Mouse (Mus musculus): ENCODE data around the gene Arhgap32. TPM values are rescaled to one million over a fixed set of nuclear protein-coding genes. Genes with fewer than 3 reads are reported as not detected.

Arhgap32 gene
- polyA plus RNA-seq, 1 experiment from 2014 or later, result 7.4 TPM

DNA sequence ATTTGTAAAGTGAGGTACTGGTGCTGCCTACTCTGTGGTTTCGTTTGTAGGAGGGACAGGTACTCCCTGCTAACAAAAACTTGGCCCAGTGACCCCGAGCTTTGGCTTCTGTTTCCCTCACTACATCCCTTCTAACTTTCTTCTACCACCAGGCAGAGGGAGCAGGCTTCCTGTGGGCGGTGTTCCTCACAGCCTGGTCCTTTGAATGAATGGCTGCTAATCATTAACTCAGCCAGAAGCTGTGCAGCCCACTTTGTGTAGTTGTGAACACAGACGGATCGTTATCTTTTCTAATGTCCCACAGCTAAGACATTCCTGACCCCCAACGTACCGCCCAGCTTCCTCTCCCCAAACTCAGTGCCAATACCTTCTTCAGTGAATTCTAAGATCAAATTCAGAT, 175.7 kb downstream of the Arhgap32 start:
- H3K9ac ChIP-seq (replicated peaks; ENCODE audit: low read length), result no peak overlapping the region
- DNase-seq (ENCODE audit: low spot score) (no peak), ATAC-seq (replicated peaks; ENCODE audit: insufficient number of reproducible peaks, low FRiP score, low TSS enrichment, low read depth) (no peak)
- no peak overlapping the region for H3K27ac ChIP-seq (replicated peaks; ENCODE audit: low read depth, low read length)
- no peaks in the 10 kb centered on the region for H3K4me1 ChIP-seq (ENCODE audit: control insufficient read depth, insufficient read depth, low read length)
- no peaks in the 10 kb centered on the region for H3K36me3 ChIP-seq (replicated peaks; ENCODE audit: control insufficient read depth, insufficient read depth, low read depth, low read length)
- 53% methylated on average over 7 of the region's 7 CpGs for WGBS
- no peaks in the 10 kb centered on the region for H3K9me3 ChIP-seq (replicated peaks; ENCODE audit: control insufficient read depth, low read length)
- H3K4me3 ChIP-seq (ENCODE audit: low read depth, low read length), result no peak overlapping the region
- H3K27me3 ChIP-seq (ENCODE audit: control insufficient read depth, insufficient read depth, low read length), result no peaks in the 10 kb centered on the region
- H3K4me2 ChIP-seq (ENCODE audit: low read depth, low read length), result no peak overlapping the region

DNA sequence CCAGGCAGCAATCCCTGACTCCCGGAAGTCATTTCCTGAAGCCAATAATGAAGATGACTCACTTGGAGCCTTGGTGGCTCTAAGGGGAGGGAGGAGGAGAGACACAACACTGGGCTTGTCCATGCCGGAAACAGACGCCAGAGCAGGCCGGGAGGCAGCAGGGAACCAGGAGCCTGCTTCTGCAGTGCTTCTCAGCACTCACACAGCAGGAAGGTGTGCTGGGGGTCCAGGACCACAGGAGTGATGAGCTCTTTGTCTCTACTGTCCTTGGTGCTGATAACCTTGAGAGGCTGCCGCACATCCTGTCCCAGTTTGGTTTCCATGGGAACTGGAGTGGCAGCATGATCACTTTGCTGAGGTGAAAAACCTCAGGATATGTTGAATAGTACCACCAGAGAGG, 176.8 kb downstream of the Arhgap32 start:
- no peak overlapping the region for H3K4me2 ChIP-seq (ENCODE audit: low read depth, low read length)
- no peak overlapping the region for H3K4me3 ChIP-seq (ENCODE audit: low read depth, low read length)
- no peaks in the 10 kb centered on the region for H3K27me3 ChIP-seq (ENCODE audit: control insufficient read depth, insufficient read depth, low read length)
- no peak overlapping the region for H3K27ac ChIP-seq (replicated peaks; ENCODE audit: low read depth, low read length)
- H3K9ac ChIP-seq (replicated peaks; ENCODE audit: low read length), result no peak overlapping the region
- H3K36me3 ChIP-seq (replicated peaks; ENCODE audit: control insufficient read depth, insufficient read depth, low read depth, low read length), result no peaks in the 10 kb centered on the region
- 30% methylated on average over 5 of the region's 5 CpGs for WGBS
- no peak for ATAC-seq (replicated peaks; ENCODE audit: insufficient number of reproducible peaks, low FRiP score, low TSS enrichment, low read depth)
- DNase-seq (ENCODE audit: low spot score), result peak; percentile 7
- H3K4me1 ChIP-seq (ENCODE audit: control insufficient read depth, insufficient read depth, low read length), result no peaks in the 10 kb centered on the region
- no peaks in the 10 kb centered on the region for H3K9me3 ChIP-seq (replicated peaks; ENCODE audit: control insufficient read depth, low read length)

DNA sequence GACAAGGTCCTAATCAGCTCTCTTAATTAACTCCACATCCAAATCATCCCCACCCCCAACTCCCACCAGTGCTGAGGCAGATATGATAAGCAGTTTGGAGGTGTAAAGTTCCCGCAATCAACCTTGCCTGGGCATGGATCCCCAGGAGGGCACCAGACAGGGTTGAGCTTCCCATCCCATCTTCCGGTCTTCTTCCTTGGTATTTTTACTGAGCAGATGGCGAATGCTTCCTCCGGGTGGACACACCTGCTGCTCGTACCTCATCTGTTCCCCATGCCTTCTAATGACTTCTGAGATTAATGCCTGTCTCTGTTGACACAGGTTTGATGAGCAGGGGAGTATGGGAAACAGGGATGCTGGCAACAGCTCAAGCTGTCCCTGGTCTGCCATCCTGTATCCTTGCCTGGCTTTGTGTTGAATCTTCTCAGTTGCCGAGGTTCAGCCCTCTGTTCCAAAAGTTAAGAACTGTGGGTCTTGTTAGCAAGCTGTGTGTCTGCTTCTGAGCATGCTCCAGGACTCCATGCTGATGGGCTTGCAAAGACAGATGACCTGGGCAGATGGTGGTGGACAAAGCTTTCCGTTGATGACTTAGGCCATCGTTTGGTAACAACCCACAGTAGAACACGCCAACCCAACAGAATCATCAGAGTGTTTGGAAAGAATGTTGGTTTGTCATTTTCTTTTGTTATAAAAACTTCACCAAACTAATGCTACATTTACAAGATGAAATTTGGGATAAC, 179.3 kb downstream of the Arhgap32 start:
- H3K4me3 ChIP-seq (ENCODE audit: low read depth, low read length), result no peak overlapping the region
- DNase-seq (ENCODE audit: low spot score), result no peak
- WGBS, result 85% methylated on average over 9 of the region's 9 CpGs
- no peaks in the 10 kb centered on the region for H3K36me3 ChIP-seq (replicated peaks; ENCODE audit: control insufficient read depth, insufficient read depth, low read depth, low read length)
- ATAC-seq (replicated peaks; ENCODE audit: insufficient number of reproducible peaks, low FRiP score, low TSS enrichment, low read depth), result no peak
- H3K4me2 ChIP-seq (ENCODE audit: low read depth, low read length), result no peak overlapping the region
- H3K9me3 ChIP-seq (replicated peaks; ENCODE audit: control insufficient read depth, low read length), result no peaks in the 10 kb centered on the region
- H3K27me3 ChIP-seq (ENCODE audit: control insufficient read depth, insufficient read depth, low read length), result no peaks in the 10 kb centered on the region
- no peaks in the 10 kb centered on the region for H3K4me1 ChIP-seq (ENCODE audit: control insufficient read depth, insufficient read depth, low read length)
- H3K27ac ChIP-seq (replicated peaks; ENCODE audit: low read depth, low read length), result no peak overlapping the region
- H3K9ac ChIP-seq (replicated peaks; ENCODE audit: low read length), result no peak overlapping the region

DNA sequence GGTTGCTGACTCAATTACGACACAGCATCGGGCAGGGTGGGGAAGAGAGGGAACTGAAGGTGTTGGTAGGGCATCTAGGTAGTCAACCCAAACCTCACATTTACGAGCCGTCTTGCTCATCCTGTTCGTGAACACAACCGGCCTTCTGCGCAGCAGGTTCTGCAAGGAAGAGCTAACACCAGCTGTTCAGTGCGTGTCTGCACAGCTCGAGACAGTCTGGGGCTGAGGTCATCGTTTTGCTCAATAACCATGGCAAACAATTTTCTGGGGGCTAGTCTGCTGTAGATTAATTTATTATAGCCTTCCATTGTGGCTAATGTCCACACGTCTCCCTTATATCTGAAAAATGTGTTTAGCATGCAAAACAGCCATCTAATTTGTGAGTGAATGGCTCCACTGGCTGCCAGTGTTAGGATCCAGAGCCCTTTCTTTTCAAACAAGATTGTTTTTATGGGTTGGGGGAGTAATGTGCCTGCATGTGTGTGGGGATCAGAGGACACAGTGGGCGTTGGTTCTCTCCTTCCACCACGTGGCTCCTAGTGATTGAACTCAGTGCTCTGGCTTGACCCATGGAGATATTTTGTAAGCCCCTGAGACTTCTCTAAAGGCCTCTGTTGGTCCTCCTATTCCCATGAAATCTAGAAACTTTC, 186.7 kb downstream of the Arhgap32 start:
- ATAC-seq (replicated peaks; ENCODE audit: insufficient number of reproducible peaks, low FRiP score, low TSS enrichment, low read depth) (no peak), DNase-seq (ENCODE audit: low spot score) (no peak)
- WGBS, result 78% methylated on average over 13 of the region's 13 CpGs
- Histone ChIP-seq H3K9ac (replicated peaks; ENCODE audit: low read length) (no peak overlapping the region), H3K4me3 (ENCODE audit: low read depth, low read length) (no peak overlapping the region), H3K9me3 (replicated peaks; ENCODE audit: control insufficient read depth, low read length) (no peaks in the 10 kb centered on the region), H3K27me3 (ENCODE audit: control insufficient read depth, insufficient read depth, low read length) (no peaks in the 10 kb centered on the region), H3K4me2 (ENCODE audit: low read depth, low read length) (no peak overlapping the region), H3K4me1 (ENCODE audit: control insufficient read depth, insufficient read depth, low read length) (no peaks in the 10 kb centered on the region), H3K36me3 (replicated peaks; ENCODE audit: control insufficient read depth, insufficient read depth, low read depth, low read length) (no peaks in the 10 kb centered on the region), H3K27ac (replicated peaks; ENCODE audit: low read depth, low read length) (no peak overlapping the region)

GRCm38 (mm10) chr9:32311786-32312185, 195.8 kb downstream of the Arhgap32 start:
- Histone ChIP-seq H3K36me3 (replicated peaks; ENCODE audit: control insufficient read depth, insufficient read depth, low read depth, low read length) (no peaks in the 10 kb centered on the region), H3K27ac (replicated peaks; ENCODE audit: low read depth, low read length) (no peak overlapping the region), H3K4me2 (ENCODE audit: low read depth, low read length) (no peak overlapping the region), H3K4me1 (ENCODE audit: control insufficient read depth, insufficient read depth, low read length) (no peaks in the 10 kb centered on the region), H3K9ac (replicated peaks; ENCODE audit: low read length) (no peak overlapping the region), H3K9me3 (replicated peaks; ENCODE audit: control insufficient read depth, low read length) (no peaks in the 10 kb centered on the region), H3K27me3 (ENCODE audit: control insufficient read depth, insufficient read depth, low read length) (no peaks in the 10 kb centered on the region), H3K4me3 (ENCODE audit: low read depth, low read length) (no peak overlapping the region)
- 77% methylated on average over 14 of the region's 14 CpGs for WGBS
- no peak for ATAC-seq (replicated peaks; ENCODE audit: insufficient number of reproducible peaks, low FRiP score, low TSS enrichment, low read depth)
- peak; percentile 15 for DNase-seq (ENCODE audit: low spot score)

- Histone ChIP-seq H3K4me3 (ENCODE audit: low read depth, low read length) (no peak overlapping the region), H3K4me1 (ENCODE audit: control insufficient read depth, insufficient read depth, low read length) (no peaks in the 10 kb centered on the region), H3K4me2 (ENCODE audit: low read depth, low read length) (no peak overlapping the region), H3K27me3 (ENCODE audit: control insufficient read depth, insufficient read depth, low read length) (no peaks in the 10 kb centered on the region), H3K36me3 (replicated peaks; ENCODE audit: control insufficient read depth, insufficient read depth, low read depth, low read length) (no peaks in the 10 kb centered on the region), H3K9ac (replicated peaks; ENCODE audit: low read length) (no peak overlapping the region), H3K9me3 (replicated peaks; ENCODE audit: control insufficient read depth, low read length) (no peaks in the 10 kb centered on the region), H3K27ac (replicated peaks; ENCODE audit: low read depth, low read length) (no peak overlapping the region)
- DNase-seq (ENCODE audit: low spot score) (no peak), ATAC-seq (replicated peaks; ENCODE audit: insufficient number of reproducible peaks, low FRiP score, low TSS enrichment, low read depth) (no peak)
- 87% methylated on average over 4 of the region's 4 CpGs for WGBS
Observed at GRCm38 (mm10) chr9:32312208-32312607, 196.3 kb downstream of the Arhgap32 start.

- no peak overlapping the region for H3K27ac ChIP-seq (replicated peaks; ENCODE audit: low read depth, low read length)
- no peak overlapping the region for H3K4me2 ChIP-seq (ENCODE audit: low read depth, low read length)
- no peaks in the 10 kb centered on the region for H3K27me3 ChIP-seq (ENCODE audit: control insufficient read depth, insufficient read depth, low read length)
- no peak overlapping the region for H3K4me3 ChIP-seq (ENCODE audit: low read depth, low read length)
- H3K36me3 ChIP-seq (replicated peaks; ENCODE audit: control insufficient read depth, insufficient read depth, low read depth, low read length), result no peaks in the 10 kb centered on the region
- ATAC-seq (replicated peaks; ENCODE audit: insufficient number of reproducible peaks, low FRiP score, low TSS enrichment, low read depth) (no peak), DNase-seq (ENCODE audit: low spot score) (no peak)
- H3K9me3 ChIP-seq (replicated peaks; ENCODE audit: control insufficient read depth, low read length), result no peaks in the 10 kb centered on the region
- no peak overlapping the region for H3K9ac ChIP-seq (replicated peaks; ENCODE audit: low read length)
- WGBS, result 80% methylated on average over 3 of the region's 3 CpGs
- H3K4me1 ChIP-seq (ENCODE audit: control insufficient read depth, insufficient read depth, low read length), result no peaks in the 10 kb centered on the region
Observed at GRCm38 (mm10) chr9:32314071-32314470, 198.1 kb downstream of the Arhgap32 start.

DNA sequence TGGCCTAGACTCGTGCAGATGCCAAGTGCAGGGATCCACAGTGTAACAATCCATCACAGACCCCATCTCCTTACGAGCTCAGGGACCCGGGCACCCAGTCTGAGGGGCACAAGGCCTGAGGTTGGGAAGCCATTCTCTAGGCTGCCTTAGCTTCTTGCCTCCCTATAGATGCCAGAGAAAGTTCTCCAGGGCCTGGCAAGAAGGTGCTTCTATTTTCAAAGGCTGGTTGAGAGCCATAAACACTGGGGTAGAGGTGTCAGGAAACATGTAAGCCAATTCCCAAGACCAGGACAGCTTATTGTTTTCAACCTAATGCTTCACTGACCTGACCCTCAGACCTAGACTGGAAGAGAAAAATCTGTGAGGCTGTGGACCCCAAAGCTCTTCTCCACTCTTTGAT, 200.1 kb downstream of the Arhgap32 start:
- DNase-seq (ENCODE audit: low spot score) (no peak), ATAC-seq (replicated peaks; ENCODE audit: insufficient number of reproducible peaks, low FRiP score, low TSS enrichment, low read depth) (no peak)
- H3K27me3 ChIP-seq (ENCODE audit: control insufficient read depth, insufficient read depth, low read length), result no peaks in the 10 kb centered on the region
- 87% methylated on average over 3 of the region's 3 CpGs for WGBS
- no peak overlapping the region for H3K4me2 ChIP-seq (ENCODE audit: low read depth, low read length)
- no peaks in the 10 kb centered on the region for H3K36me3 ChIP-seq (replicated peaks; ENCODE audit: control insufficient read depth, insufficient read depth, low read depth, low read length)
- no peaks in the 10 kb centered on the region for H3K9me3 ChIP-seq (replicated peaks; ENCODE audit: control insufficient read depth, low read length)
- no peaks in the 10 kb centered on the region for H3K4me1 ChIP-seq (ENCODE audit: control insufficient read depth, insufficient read depth, low read length)
- no peak overlapping the region for H3K4me3 ChIP-seq (ENCODE audit: low read depth, low read length)
- no peak overlapping the region for H3K9ac ChIP-seq (replicated peaks; ENCODE audit: low read length)
- H3K27ac ChIP-seq (replicated peaks; ENCODE audit: low read depth, low read length), result no peak overlapping the region
